In genomic region chr11:20913598-20914296, GRCm38 (mm10) we compare ENCODE assay signal across 8 mouse cellular contexts.
DNase-seq lines count a peak whose midpoint lies in the region; ATAC-seq lines count a peak whose summit lies in the region.

No protein-coding gene starts in this region.

- H3K9me3 ChIP-seq in forebrain, embryonic 11.5 days (ENCODE audit: control insufficient read depth, low read length): no peaks in the 10 kb centered on the region
- H3K9me3 ChIP-seq in neural tube, embryonic 14.5 days (ENCODE audit: control insufficient read depth, low read length): no peaks in the 10 kb centered on the region

- no peaks in the 10 kb centered on the region for H3K36me3 ChIP-seq in forebrain, embryonic 11.5 days (ENCODE audit: control insufficient read depth, insufficient read depth, low read length)
- no peaks in the 10 kb centered on the region for H3K36me3 ChIP-seq in neural tube, embryonic 14.5 days (ENCODE audit: control insufficient read depth, insufficient read depth, low read length)

- peaks cover 2% of the 10 kb centered on the region; the same call in 1 of the 2 replicates for H3K4me1 ChIP-seq in forebrain, embryonic 11.5 days (replicated peaks; ENCODE audit: control insufficient read depth, insufficient read depth, low read length)
- 0 out of 2 replicates have a peak, but pooled peaks cover 7% of the 10 kb centered on the region for H3K4me1 ChIP-seq in neural tube, embryonic 14.5 days (ENCODE audit: control insufficient read depth, insufficient read depth, low read length)

- H3K27ac ChIP-seq in forebrain, embryonic 11.5 days (ENCODE audit: low read depth, low read length): no peak overlapping the region
- no peak overlapping the region for H3K27ac ChIP-seq in neural tube, embryonic 14.5 days (ENCODE audit: low read depth, low read length)

- no peaks in the 10 kb centered on the region for H3K27me3 ChIP-seq in forebrain, embryonic 11.5 days (ENCODE audit: control insufficient read depth, insufficient read depth, low read length)
- no peaks in the 10 kb centered on the region for H3K27me3 ChIP-seq in neural tube, embryonic 14.5 days (ENCODE audit: control insufficient read depth, insufficient read depth, low read length)

- peak; percentile 83 for DNase-seq in ES-CJ7 (ENCODE audit: low read depth, low spot score)
- peak; percentile 89 for DNase-seq in c-Kit-positive CD71-negative TER-119-negative erythroid progenitor cells, embryonic 14.5 days (ENCODE audit: low read depth)
- DNase-seq in forebrain, embryonic 11.5 days (ENCODE audit: low spot score): peak; percentile 89
- DNase-seq in heart, postnatal 14 days: peak; percentile 87 to 94
- DNase-seq in kidney, postnatal 4 days: peak; percentile 93
- peak; percentile 82 to 87 for DNase-seq in lung, adult 18-20 months
- peak; percentile 91 for DNase-seq in testis, postnatal 10 days (ENCODE audit: low spot score)

- H3K4me3 ChIP-seq in forebrain, embryonic 11.5 days (ENCODE audit: low read depth, low read length): no peak overlapping the region
- H3K4me3 ChIP-seq in neural tube, embryonic 14.5 days (ENCODE audit: low read depth, low read length): no peak overlapping the region

- 28% methylated on average over 8 of the region's 8 CpGs for WGBS in forebrain, embryonic 11.5 days
- WGBS in neural tube, embryonic 14.5 days: 27% methylated on average over 8 of the region's 8 CpGs

- H3K4me2 ChIP-seq in forebrain, embryonic 11.5 days (ENCODE audit: low read depth, low read length, severe bottlenecking): no peak overlapping the region
- no peak overlapping the region for H3K4me2 ChIP-seq in neural tube, embryonic 14.5 days (ENCODE audit: low read depth, low read length)

- H3K9ac ChIP-seq in forebrain, embryonic 11.5 days (ENCODE audit: low read length): no peak overlapping the region
- no peak overlapping the region for H3K9ac ChIP-seq in neural tube, embryonic 14.5 days (replicated peaks; ENCODE audit: low read depth, low read length)

- intact Hi-C loops in heart, postnatal 14 days (cut with DNase I): loop anchor here (1.0 to 5.0 kb wide), 5 partner anchors 54 to 456 kb away; partner anchors contain the start of gene Peli1

- ATAC-seq in forebrain, embryonic 11.5 days (replicated peaks; ENCODE audit: low FRiP score): peak; percentile 64
- ATAC-seq in neural tube, embryonic 14.5 days (ENCODE audit: low read depth): peak; percentile 70
